Mouse (Mus musculus) urinary bladder, postnatal 4 days (tissue): ENCODE measurements around the gene Pygm.

Experiments used
- DNase-seq, 2 experiments: peaks; one replicate each; pipeline ENCODE4 v3.0.0; 2021 to 2022; ENCODE audit warnings: low spot score in 2 of 2

Pygm gene

GRCm38 (mm10) chr19:6352107-6352505 lies 32.1 kb upstream of the Pygm start:
- DNase-seq = no peak

GRCm38 (mm10) chr19:6354030-6354429 lies 30.2 kb upstream of the Pygm start:
- peak in 1 of 2 experiments; percentile 20 for DNase-seq

- DNase-seq = no peak
These were observed 22.9 kb upstream of the Pygm start for GRCm38 (mm10) chr19:6361291-6361690.

DNA sequence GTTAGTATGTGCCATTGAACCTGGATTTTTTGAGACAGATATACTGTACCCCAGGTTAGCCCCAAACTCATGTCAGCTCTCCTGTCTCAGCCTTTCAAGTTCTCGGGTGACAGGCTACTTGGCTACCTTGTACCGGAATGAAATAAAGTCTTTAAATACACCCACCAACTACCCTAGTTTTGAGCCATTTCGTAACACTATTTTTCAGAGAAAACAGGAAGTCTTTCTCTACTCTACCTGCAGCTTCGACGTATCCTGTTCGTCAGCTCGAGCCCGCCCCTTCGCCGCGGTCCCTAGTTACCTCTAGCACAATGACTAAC lies 21.1 kb upstream of the Pygm start:
- DNase-seq = no peak

GRCm38 (mm10) chr19:6363411-6364240 lies 20.6 kb upstream of the Pygm start, which contains the start of gene Sf1:
Gene Sf1, plus strand, starts transcription at chr19:6363690.
- peak; percentile 99 to 100 for DNase-seq

GRCm38 (mm10) chr19:6364317-6364725 lies 19.9 kb upstream of the Pygm start:
- peak; percentile 89 to 94 for DNase-seq

DNA sequence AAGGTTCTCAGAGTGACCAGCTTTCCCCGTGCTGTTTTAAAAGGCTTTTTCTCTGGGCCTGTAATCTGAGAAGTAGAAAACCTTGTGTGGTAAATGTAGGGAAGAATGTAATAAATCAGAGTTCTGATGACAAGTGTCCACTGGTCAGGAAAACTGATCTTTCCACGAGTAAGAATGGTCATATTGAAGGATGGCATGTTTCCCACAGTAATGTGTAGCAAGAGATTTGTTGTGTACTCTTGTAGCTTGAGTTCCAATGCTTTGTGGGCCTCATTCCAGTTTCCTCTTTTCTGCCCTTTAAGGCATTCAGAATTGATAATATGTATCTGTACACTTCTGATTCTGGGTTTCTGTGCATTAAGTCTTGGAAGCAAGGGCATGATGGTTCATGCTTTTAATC lies 19.4 kb upstream of the Pygm start:
- no peak for DNase-seq

DNA sequence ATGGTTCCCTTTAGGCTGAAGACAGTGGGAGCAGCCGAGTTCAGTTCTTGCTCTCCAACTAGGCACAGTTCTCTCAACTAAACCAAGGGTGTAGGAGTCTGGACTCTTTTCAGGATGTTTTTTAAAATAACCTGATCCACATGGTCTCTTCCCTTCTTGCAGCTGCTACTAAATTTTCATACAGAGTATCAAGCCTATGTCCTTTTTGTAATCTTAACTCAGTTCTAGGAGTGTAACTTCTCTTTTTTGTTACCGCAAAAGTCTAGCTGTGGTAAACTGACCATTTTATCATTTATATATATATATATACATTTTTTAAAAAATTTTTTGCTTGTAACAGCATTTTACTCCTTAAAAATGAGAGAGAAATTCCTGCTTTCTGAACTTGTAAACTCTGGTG lies 14.0 kb upstream of the Pygm start:
- DNase-seq = no peak

DNA sequence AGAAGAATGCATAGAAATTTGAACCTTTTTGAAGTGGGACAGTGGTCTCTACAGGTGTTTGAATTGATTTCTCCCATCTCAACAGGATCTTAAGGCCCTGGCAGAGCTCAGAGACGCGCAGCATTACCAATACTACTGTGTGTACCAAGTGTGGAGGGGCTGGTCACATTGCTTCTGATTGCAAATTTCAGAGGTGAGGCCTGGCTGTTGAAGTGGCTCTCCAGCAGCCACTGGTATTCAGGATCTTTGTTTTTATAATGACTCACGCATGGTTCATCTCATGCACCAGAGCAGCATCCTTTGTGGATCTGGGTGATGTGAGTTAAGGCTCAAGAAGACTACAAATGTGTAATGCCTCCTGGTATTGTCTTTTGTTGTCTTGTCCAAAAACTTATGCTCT lies 11.8 kb upstream of the Pygm start:
- no peak for DNase-seq

GRCm38 (mm10) chr19:6373539-6374400 lies 10.4 kb upstream of the Pygm start:
- DNase-seq = peak; percentile 68 to 89

- no peak for DNase-seq
These were observed 9.6 kb upstream of the Pygm start for GRCm38 (mm10) chr19:6374571-6374970.

GRCm38 (mm10) chr19:6375423-6376254 lies 8.6 kb upstream of the Pygm start:
- no peak for DNase-seq

- no peak for DNase-seq
These were observed 8.0 kb upstream of the Pygm start for GRCm38 (mm10) chr19:6376255-6376564.

DNA sequence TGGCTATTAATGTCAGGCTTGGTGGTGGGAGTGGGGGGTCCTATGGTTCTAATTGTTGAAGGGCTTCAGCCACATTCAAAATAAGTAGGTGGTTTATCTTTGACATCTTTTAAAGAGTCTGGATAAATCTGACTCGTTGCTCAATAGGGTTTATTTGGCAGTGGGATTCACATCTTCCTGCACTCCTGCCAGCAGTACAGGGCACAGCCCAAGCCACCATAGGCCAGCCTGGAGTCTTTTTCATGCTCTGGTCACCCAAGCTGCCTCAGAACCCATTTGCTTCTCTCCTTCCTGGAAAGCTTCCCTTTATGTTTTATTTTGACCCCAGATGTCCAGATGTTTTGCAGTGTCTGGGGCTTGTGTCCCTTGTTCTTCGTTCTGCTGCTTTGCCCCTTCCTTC lies 7.6 kb upstream of the Pygm start:
- DNase-seq = no peak

DNA sequence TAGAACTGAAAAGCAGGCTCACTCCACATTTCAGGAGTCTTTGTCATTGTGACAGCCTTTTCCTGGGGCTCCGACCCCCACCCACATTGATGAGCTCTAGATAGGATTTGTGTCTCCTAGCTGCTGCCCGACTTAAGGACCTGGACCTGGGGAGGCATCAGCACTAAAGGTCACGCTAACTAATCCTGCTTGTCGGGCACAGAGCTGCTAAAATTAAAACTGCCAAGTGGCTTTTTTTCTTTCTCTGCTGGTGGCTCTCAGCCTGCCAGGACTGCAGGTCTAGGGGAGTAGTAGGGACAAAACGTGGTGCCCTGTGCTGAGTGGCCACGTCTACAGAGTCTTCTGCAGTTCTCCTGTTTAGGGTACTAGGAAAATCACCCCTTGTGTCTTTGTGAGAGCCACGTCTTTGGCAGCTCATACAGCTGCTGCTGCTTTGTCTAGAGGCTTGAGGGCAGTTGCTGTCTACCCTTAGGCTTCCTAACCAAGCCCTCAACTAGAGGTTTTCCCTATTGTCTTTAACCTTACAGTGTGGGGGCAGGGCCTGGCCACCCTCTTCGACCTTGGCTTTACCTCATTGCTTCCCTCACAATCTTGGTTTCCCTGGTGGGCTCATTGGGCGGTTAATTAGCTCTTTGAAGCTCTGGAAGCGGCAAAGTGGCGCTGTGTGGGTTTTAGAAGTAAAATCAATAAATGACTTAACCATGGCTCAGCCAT lies 6.7 kb upstream of the Pygm start:
- no peak for DNase-seq

- no peak for DNase-seq
These were observed 3.6 kb upstream of the Pygm start for GRCm38 (mm10) chr19:6380411-6381166.

DNA sequence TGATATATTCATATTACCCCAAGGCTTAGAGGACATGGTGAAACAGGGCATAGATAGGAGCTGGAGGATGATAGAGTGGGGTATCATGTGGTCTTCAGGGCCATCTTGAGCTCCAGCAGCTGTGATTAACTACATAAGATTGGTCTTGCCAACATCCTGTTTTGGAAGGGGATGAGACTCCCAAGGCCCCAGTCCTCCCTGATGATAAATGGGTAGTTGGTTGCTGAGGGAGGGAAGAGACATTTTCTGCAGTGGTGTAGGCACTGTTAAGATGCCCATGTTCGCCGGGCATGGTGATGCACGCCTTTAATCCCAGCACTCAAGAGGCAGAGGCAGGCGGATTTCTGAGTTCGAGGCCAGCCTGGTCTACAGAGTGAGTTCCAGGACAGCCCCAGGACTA lies 3.0 kb upstream of the Pygm start:
- no peak for DNase-seq

- DNase-seq = no peak
These were observed 1.8 kb upstream of the Pygm start for GRCm38 (mm10) chr19:6382323-6382924.

- DNase-seq = no peak
These were observed 729 bp upstream of the Pygm start for GRCm38 (mm10) chr19:6383470-6383869.

DNA sequence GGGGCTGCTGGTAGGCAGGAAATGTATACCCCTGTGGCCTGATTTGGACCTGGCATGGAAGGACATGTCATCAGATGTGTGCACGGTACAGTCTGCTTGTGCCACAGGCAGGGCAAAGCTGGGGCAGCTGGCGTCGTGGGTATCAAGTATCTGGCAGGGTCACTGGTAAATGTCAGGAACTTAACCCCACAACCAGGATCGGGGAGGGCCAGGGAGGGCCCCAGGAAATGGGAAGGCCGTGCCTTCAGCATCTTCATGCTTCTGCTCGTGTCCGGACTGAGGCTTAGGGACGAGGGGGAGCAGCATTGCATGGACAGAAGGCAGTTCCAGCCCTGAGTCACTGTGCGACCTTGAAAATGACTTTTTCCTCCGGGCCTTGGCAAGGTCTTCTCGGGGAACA lies 755 bp downstream of the Pygm start:
- DNase-seq = no peak
